Mouse (Mus musculus): ENCODE data around the gene Otop3. TPM values are rescaled to one million over a fixed set of nuclear protein-coding genes. Genes with fewer than 3 reads are reported as not detected.

Otop3 gene
- polyA plus RNA-seq, 1 experiment from 2014 or later, result 0.37 TPM

DNA sequence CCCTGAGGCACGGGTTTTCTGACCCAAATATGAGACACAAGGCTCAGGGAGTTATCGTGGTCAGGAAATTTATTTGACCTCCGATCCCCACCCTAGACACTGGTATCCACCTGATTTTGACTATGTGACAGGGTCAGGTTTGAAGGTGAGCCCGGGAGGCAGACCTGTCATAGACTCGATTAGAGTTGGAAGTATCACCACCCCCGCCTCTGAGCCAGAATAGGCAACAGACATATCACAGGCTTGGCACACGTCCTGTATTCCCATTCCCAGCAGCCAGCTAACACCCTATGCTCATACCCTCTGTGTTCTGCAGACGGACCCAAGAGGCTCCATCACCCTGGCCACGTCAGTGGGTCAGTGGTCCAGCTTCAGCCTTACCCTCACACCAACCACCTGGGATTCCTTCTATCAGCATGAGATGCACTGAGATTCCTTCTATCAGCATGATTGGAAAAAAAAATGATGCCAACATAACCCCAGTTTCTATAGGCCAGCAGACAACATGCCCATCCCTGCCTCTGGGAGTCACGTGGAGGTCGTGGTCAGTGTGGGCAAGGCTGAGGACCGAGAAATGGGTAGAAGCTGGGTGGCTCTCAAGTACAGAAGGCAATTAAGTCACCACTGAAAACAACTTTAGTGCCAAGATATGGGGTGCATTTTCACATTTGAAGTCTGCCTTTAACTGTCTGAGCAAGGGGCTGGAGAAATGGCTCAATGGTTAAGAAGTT lies 40.3 kb downstream of the Otop3 start:
- H3K9me3 ChIP-seq (ENCODE audit: control insufficient read depth, low read length), result no peaks in the 10 kb centered on the region
- WGBS, result 68% methylated on average over 12 of the region's 12 CpGs
- peak overlapping the region; percentile 52; the same call in 1 of the 2 replicates for H3K9ac ChIP-seq (ENCODE audit: low read length)
- no peak overlapping the region for H3K4me3 ChIP-seq (ENCODE audit: low read depth, low read length)
- peaks cover 6% of the 10 kb centered on the region; the same call in 1 of the 2 replicates for H3K4me1 ChIP-seq (ENCODE audit: control insufficient read depth, insufficient read depth, low read length)
- no peaks in the 10 kb centered on the region for H3K36me3 ChIP-seq (ENCODE audit: control insufficient read depth, insufficient read depth, low read length)
- no peak for DNase-seq (ENCODE audit: low spot score)
- ATAC-seq (ENCODE audit: insufficient read depth, low FRiP score, low TSS enrichment), result no peak
- peak overlapping the region; percentile 68; the same call in 1 of the 2 replicates for H3K4me2 ChIP-seq (ENCODE audit: low read depth)
- H3K27me3 ChIP-seq (ENCODE audit: control insufficient read depth, insufficient read depth, low read length), result peaks cover 16% of the 10 kb centered on the region
- H3K27ac ChIP-seq (ENCODE audit: low read depth, low read length), result no peak overlapping the region

DNA sequence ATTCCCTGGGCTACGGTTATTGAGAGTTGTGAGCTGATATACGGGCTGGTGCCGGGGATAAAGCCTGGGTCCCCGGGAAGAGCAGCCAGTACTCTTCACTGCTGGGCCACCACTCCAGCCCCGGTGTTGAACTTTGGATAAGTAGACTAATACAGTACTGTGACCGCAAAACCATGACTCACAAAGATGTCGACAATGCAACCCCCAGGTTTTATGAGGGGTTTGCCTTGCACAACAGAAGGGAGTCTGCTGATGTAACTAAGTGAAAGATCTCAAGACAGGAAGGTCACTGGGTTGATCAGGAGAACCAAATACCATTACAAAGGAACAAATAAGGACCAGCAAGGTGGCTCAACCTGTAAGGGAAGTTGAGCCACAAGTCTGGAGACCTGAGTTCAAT lies 42.2 kb downstream of the Otop3 start:
- Histone ChIP-seq H3K4me3 (ENCODE audit: low read depth, low read length) (no peak overlapping the region), H3K9ac (ENCODE audit: low read length) (no peak overlapping the region), H3K9me3 (ENCODE audit: control insufficient read depth, low read length) (no peaks in the 10 kb centered on the region), H3K27me3 (ENCODE audit: control insufficient read depth, insufficient read depth, low read length) (peaks cover 16% of the 10 kb centered on the region), H3K4me1 (ENCODE audit: control insufficient read depth, insufficient read depth, low read length) (peaks cover 6% of the 10 kb centered on the region; the same call in 1 of the 2 replicates), H3K27ac (ENCODE audit: low read depth, low read length) (no peak overlapping the region), H3K4me2 (ENCODE audit: low read depth) (no peak overlapping the region), H3K36me3 (ENCODE audit: control insufficient read depth, insufficient read depth, low read length) (no peaks in the 10 kb centered on the region)
- DNase-seq (ENCODE audit: low spot score), result no peak
- 66% methylated on average over 7 of the region's 7 CpGs for WGBS
- no peak for ATAC-seq (ENCODE audit: insufficient read depth, low FRiP score, low TSS enrichment)

DNA sequence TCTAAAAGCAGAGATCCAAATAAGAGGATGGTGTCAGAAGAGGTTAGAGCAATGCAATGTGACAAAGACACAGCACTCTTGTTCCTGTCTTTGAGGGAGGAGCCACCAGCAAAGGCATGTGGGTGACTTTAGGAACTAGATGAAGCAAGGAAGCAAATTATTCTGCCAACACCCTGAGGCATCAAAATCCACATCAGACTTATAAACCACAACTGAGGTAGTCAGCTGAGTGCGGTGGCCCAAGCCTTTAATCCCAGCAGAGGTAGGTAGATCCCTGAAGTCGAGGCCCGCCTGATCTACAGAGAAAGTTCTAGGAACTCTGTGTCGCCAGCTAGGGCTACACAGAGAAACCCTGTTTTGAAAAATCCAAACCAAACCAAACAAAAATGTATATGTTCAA lies 42.7 kb downstream of the Otop3 start:
- Histone ChIP-seq H3K27ac (ENCODE audit: low read depth, low read length) (no peak overlapping the region), H3K4me3 (ENCODE audit: low read depth, low read length) (no peak overlapping the region), H3K4me2 (ENCODE audit: low read depth) (no peak overlapping the region), H3K9ac (ENCODE audit: low read length) (no peak overlapping the region), H3K9me3 (ENCODE audit: control insufficient read depth, low read length) (no peaks in the 10 kb centered on the region), H3K4me1 (ENCODE audit: control insufficient read depth, insufficient read depth, low read length) (peaks cover 6% of the 10 kb centered on the region; the same call in 1 of the 2 replicates), H3K36me3 (ENCODE audit: control insufficient read depth, insufficient read depth, low read length) (no peaks in the 10 kb centered on the region), H3K27me3 (ENCODE audit: control insufficient read depth, insufficient read depth, low read length) (peaks cover 16% of the 10 kb centered on the region)
- ATAC-seq (ENCODE audit: insufficient read depth, low FRiP score, low TSS enrichment), result no peak
- no peak for DNase-seq (ENCODE audit: low spot score)
- WGBS, result 90% methylated on average over 4 of the region's 4 CpGs

GRCm38 (mm10) chr11:115377854-115378253 lies 43.3 kb downstream of the Otop3 start:
- 92% methylated on average over 7 of the region's 7 CpGs for WGBS
- H3K27me3 ChIP-seq (ENCODE audit: control insufficient read depth, insufficient read depth, low read length), result peaks cover 16% of the 10 kb centered on the region
- H3K4me2 ChIP-seq (ENCODE audit: low read depth), result no peak overlapping the region
- ATAC-seq (ENCODE audit: insufficient read depth, low FRiP score, low TSS enrichment), result no peak
- H3K36me3 ChIP-seq (ENCODE audit: control insufficient read depth, insufficient read depth, low read length), result no peaks in the 10 kb centered on the region
- H3K9ac ChIP-seq (ENCODE audit: low read length), result no peak overlapping the region
- DNase-seq (ENCODE audit: low spot score), result no peak
- H3K9me3 ChIP-seq (ENCODE audit: control insufficient read depth, low read length), result no peaks in the 10 kb centered on the region
- peaks cover 11% of the 10 kb centered on the region for H3K4me1 ChIP-seq (ENCODE audit: control insufficient read depth, insufficient read depth, low read length)
- no peak overlapping the region for H3K4me3 ChIP-seq (ENCODE audit: low read depth, low read length)
- no peak overlapping the region for H3K27ac ChIP-seq (ENCODE audit: low read depth, low read length)

GRCm38 (mm10) chr11:115381276-115381675 lies 46.7 kb downstream of the Otop3 start:
- Histone ChIP-seq H3K4me3 (ENCODE audit: low read depth, low read length) (no peak overlapping the region), H3K9ac (ENCODE audit: low read length) (no peak overlapping the region; the same call in 1 of the 2 replicates), H3K36me3 (ENCODE audit: control insufficient read depth, insufficient read depth, low read length) (no peaks in the 10 kb centered on the region), H3K4me1 (ENCODE audit: control insufficient read depth, insufficient read depth, low read length) (peaks cover 22% of the 10 kb centered on the region), H3K9me3 (ENCODE audit: control insufficient read depth, low read length) (no peaks in the 10 kb centered on the region), H3K27me3 (ENCODE audit: control insufficient read depth, insufficient read depth, low read length) (no peaks in the 10 kb centered on the region), H3K4me2 (ENCODE audit: low read depth) (peak overlapping the region; percentile 87), H3K27ac (ENCODE audit: low read depth, low read length) (no peak overlapping the region)
- 11% methylated on average over 9 of the region's 9 CpGs for WGBS
- DNase-seq (ENCODE audit: low spot score), result peak; percentile 34
- ATAC-seq (ENCODE audit: insufficient read depth, low FRiP score, low TSS enrichment), result no peak

DNA sequence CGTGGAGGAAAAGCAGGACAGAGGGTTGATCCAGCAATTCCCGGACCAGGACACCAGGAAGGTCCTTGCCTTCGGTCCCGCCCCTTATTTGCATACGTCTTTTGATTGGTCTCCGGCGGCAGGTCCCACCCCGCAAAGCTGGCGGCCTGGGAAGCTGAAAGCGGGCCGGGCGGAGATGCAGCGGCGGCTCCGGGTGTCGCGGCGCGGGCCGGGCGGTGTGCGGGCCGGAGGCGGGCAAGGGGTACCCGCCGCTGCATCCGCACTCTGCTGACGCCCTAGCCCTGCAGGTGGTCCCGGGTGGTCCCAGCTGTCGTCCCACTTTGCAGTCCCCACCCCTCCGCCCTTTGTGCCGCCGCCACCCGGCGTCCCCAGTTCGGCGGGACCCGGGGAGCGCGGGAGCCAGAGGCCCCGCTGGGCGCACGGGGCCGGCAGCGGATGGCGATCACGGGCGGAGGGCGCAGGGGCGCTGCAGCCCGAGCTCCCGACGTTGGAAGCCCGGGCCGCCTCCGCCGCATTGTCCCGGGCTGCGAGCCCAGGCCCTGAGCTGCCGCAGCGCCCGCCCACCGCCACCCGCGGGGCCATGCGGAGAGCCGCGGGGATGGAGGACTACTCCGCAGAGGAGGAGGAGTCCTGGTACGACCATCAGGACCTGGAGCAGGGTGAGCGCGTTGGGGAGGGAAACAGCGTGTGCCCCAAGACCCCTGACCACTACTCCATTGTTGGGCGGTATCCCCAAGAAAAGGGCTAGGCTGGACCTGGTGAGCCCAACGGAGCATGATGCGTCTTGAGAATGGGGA lies 47.4 kb downstream of the Otop3 start, which contains the start of gene Cdr2l:
Gene Cdr2l (plus strand): TSS at position 174 of the 797 bp plus-strand sequence.
- WGBS, result under 1% methylated on average over 75 of the region's 76 CpGs
- DNase-seq (ENCODE audit: low spot score), result peak; percentile 93

DNA sequence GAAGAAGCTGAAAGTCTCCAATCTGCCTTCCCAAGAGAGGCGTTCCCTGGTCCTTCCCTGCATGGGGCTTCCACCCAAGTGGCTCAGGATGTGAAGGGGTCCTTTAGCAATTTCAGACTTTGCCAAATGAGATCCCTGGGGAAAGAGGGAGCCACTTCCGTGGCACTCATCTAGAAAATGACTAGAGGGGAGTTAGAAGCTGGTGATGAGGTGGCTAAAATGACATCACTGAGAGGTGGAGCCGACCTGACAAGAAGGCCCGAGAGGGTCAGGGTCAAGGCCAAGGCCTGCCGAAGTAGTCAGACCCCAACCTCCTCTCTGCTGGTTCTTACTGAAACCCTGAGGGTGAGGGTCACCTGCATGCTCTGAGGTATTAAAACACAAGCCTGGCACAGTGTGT lies 48.4 kb downstream of the Otop3 start:
- no peaks in the 10 kb centered on the region for H3K9me3 ChIP-seq (ENCODE audit: control insufficient read depth, low read length)
- peak overlapping the region; percentile 96 for H3K9ac ChIP-seq (ENCODE audit: low read length)
- H3K4me1 ChIP-seq (ENCODE audit: control insufficient read depth, insufficient read depth, low read length), result peaks cover 22% of the 10 kb centered on the region
- H3K36me3 ChIP-seq (ENCODE audit: control insufficient read depth, insufficient read depth, low read length), result no peaks in the 10 kb centered on the region; the same call in 1 of the 2 replicates
- no peak overlapping the region for H3K27ac ChIP-seq (ENCODE audit: low read depth, low read length)
- peak overlapping the region; percentile 87 for H3K4me2 ChIP-seq (ENCODE audit: low read depth)
- H3K27me3 ChIP-seq (ENCODE audit: control insufficient read depth, insufficient read depth, low read length), result no peaks in the 10 kb centered on the region
- 20% methylated on average over 5 of the region's 5 CpGs for WGBS
- DNase-seq (ENCODE audit: low spot score), result no peak
- ATAC-seq (ENCODE audit: insufficient read depth, low FRiP score, low TSS enrichment), result no peak
- peak overlapping the region; percentile 82 for H3K4me3 ChIP-seq (ENCODE audit: low read depth, low read length)

More for the DNA sequence above, 47.4 kb downstream of the Otop3 start, which contains the start of gene Cdr2l:
- peak; percentile 90 for ATAC-seq (ENCODE audit: insufficient read depth, low FRiP score, low TSS enrichment)
- Histone ChIP-seq H3K4me3 (ENCODE audit: low read depth, low read length) (peak within 1 kb of the TSS; percentile 82), H3K27me3 (ENCODE audit: control insufficient read depth, insufficient read depth, low read length) (no peaks in the 10 kb centered on the region), H3K4me1 (ENCODE audit: control insufficient read depth, insufficient read depth, low read length) (peaks cover 22% of the 10 kb centered on the region), H3K4me2 (ENCODE audit: low read depth) (peak within 1 kb of the TSS; percentile 87), H3K36me3 (ENCODE audit: control insufficient read depth, insufficient read depth, low read length) (no peaks in the 10 kb centered on the region), H3K27ac (ENCODE audit: low read depth, low read length) (peak within 1 kb of the TSS; percentile 90), H3K9me3 (ENCODE audit: control insufficient read depth, low read length) (no peaks in the 10 kb centered on the region), H3K9ac (ENCODE audit: low read length) (peak within 1 kb of the TSS; percentile 96)

DNA sequence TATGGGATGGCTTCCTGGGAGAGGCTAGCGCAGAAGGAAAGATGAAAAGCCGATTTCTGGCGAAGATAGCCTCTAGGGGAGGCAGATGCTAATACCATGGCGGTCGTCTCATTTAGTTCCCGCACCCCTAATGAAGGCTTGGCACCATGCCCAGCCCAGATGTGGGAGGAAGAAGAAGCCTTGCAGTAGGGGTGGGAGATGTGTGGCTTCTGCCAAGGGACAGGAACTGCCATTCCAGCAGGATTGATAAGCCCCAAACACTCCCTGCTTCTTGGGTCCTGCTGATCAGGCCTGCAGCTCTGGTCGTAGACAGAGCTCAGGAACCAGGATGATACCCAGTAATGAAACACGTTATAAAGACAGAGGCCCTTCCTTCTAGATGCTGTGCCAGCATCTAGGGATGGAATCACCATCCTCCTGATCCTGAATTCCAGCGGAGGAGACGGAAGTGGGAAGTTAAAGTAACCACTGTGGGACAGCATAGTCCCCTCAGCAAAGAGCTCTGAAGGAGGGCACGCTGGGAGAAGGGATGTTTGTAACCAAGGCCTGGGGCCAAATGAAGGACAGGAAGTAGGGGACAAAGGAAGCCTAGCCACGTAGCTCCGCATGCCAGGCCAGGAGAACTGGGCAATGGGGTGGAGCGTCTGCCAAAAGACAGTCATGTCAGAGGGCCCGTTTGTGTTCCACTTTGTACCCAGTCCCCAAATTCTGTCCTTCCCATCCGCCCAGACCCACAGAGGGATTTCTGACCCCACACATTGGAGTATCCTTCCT lies 49.4 kb downstream of the Otop3 start:
- H3K9me3 ChIP-seq (ENCODE audit: control insufficient read depth, low read length), result no peaks in the 10 kb centered on the region
- 0 out of 2 replicates have a peak overlapping the region, but pooled peaks have one; percentile 6 for H3K27ac ChIP-seq (ENCODE audit: low read depth, low read length)
- no peaks in the 10 kb centered on the region; the same call in 1 of the 2 replicates for H3K36me3 ChIP-seq (ENCODE audit: control insufficient read depth, insufficient read depth, low read length)
- peak overlapping the region; percentile 40 for H3K9ac ChIP-seq (ENCODE audit: low read length)
- 66% methylated on average over 16 of the region's 16 CpGs for WGBS
- ATAC-seq (ENCODE audit: insufficient read depth, low FRiP score, low TSS enrichment) (no peak), DNase-seq (ENCODE audit: low spot score) (peak; percentile 46)
- no peaks in the 10 kb centered on the region for H3K27me3 ChIP-seq (ENCODE audit: control insufficient read depth, insufficient read depth, low read length)
- peak overlapping the region; percentile 87 for H3K4me2 ChIP-seq (ENCODE audit: low read depth)
- no peak overlapping the region for H3K4me3 ChIP-seq (ENCODE audit: low read depth, low read length)
- peaks cover 22% of the 10 kb centered on the region for H3K4me1 ChIP-seq (ENCODE audit: control insufficient read depth, insufficient read depth, low read length)
